15 mouse cellular contexts compared by ENCODE assay signal in the genomic region with DNA sequence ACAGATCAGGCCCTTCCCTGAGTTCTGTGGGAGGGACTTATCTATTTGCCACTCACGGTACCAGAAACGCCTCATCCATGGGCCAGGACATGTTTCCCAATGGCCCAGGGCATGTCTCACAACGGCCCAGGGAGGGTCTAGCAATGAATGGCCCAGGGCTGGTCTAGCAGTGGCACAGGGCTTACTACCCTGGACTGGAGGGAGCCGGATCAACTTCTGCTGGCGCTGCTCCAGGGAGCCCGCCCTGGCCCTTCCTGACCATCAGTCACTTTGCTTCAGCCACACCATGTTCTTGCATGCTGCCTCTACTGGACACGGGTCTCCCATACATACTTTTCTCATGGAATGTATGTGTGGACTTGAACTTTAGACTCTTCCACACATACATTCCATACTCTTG.
"Had no signal": no experiment of that assay in that cellular context is flagged by ENCODE, and none has a peak within 500 bp of the region (broad histone marks: within the 10 kb centered on the region; RNA-seq: fewer than 3 reads in every experiment).

No protein-coding gene starts in this region.

- H3K27ac ChIP-seq: kidney, embryonic 15.5 days; limb, embryonic 13.5 days; liver, embryonic 14.5 days; midbrain, embryonic 10.5 days; midbrain, embryonic 15.5 days; neural tube, embryonic 13.5 days had no signal

- H3K27me3 ChIP-seq: kidney, embryonic 15.5 days; limb, embryonic 13.5 days; midbrain, embryonic 15.5 days had no signal

- H3K4me2 ChIP-seq: kidney, embryonic 15.5 days; limb, embryonic 13.5 days; midbrain, embryonic 15.5 days; neural tube, embryonic 13.5 days had no signal

- H3K9ac ChIP-seq: kidney, embryonic 15.5 days; limb, embryonic 13.5 days; liver, embryonic 14.5 days; midbrain, embryonic 15.5 days; neural tube, embryonic 13.5 days had no signal

- H3K4me3 ChIP-seq: kidney, embryonic 15.5 days; limb, embryonic 13.5 days; midbrain, embryonic 10.5 days; midbrain, embryonic 15.5 days; neural tube, embryonic 13.5 days had no signal

- ATAC-seq: intestine, postnatal 0 days; midbrain, embryonic 15.5 days had no signal

- DNase-seq: kidney, postnatal 25 days; layer of hippocampus, adult 9-11 months; layer of hippocampus, postnatal 36 days; retina, postnatal 1 day; right cerebral cortex, postnatal 4 days; spleen, adult 18-20 months; thymus, adult 18-20 months; thymus, postnatal 14 days had no signal

- H3K9me3 ChIP-seq: kidney, embryonic 15.5 days; limb, embryonic 13.5 days; midbrain, embryonic 10.5 days; midbrain, embryonic 15.5 days; neural tube, embryonic 13.5 days had no signal

- H3K36me3 ChIP-seq: kidney, embryonic 15.5 days; limb, embryonic 13.5 days; midbrain, embryonic 10.5 days; midbrain, embryonic 15.5 days; neural tube, embryonic 13.5 days had no signal
